Mouse (Mus musculus) stomach, embryonic 15.5 days (tissue): Measurements from ENCODE around the gene Ccr5. TPM values are rescaled to one million over a fixed set of nuclear protein-coding genes. Genes with fewer than 3 reads are reported as not detected.
"Not testable (repeated sequence)": the region's sequence is repeated elsewhere in the genome, so short reads cannot be mapped to it uniquely, and the experiment has no call there.

Experiments
- ATAC-seq: fragments of 200-750 bp; cut with Nextera tagmentation; 2 replicates; pipeline ENCODE4 v1.8.0; 2017; ENCODE audit warnings: low read depth, moderate number of reproducible peaks, moderate TSS enrichment; ENCODE audit not compliant: insufficient read depth, low FRiP score
- H3K27ac ChIP-seq: fragments of 300-500 bp; sonication (generic); 2 replicates; pipeline ENCODE4 v1.5.1; 2015; ENCODE audit warnings: mild to moderate bottlenecking, inconsistent platforms
- H3K27me3 ChIP-seq: fragments of 300-500 bp; sonication (generic); replicated peaks from 2 replicates; pipeline ENCODE4 v1.6.1; 2015; ENCODE audit warnings: inconsistent platforms
- H3K36me3 ChIP-seq: fragments of 300-500 bp; sonication (generic); 2 replicates; pipeline ENCODE4 v1.6.1; 2015; ENCODE audit warnings: inconsistent platforms
- H3K4me1 ChIP-seq: fragments of 300-500 bp; sonication (generic); 2 replicates; pipeline ENCODE4 v1.6.1; 2015; ENCODE audit warnings: inconsistent platforms
- H3K4me2 ChIP-seq: fragments of 300-500 bp; sonication (generic); 2 replicates; pipeline ENCODE4 v1.6.1; 2015; ENCODE audit warnings: mild to moderate bottlenecking, inconsistent platforms
- H3K4me3 ChIP-seq: fragments of 300-500 bp; sonication (generic); replicated peaks from 2 replicates; pipeline ENCODE4 v1.5.1; 2015; ENCODE audit warnings: inconsistent platforms
- H3K9ac ChIP-seq: fragments of 300-500 bp; sonication (generic); 2 replicates; pipeline ENCODE4 v1.6.1; 2015; ENCODE audit warnings: inconsistent platforms
- H3K9me3 ChIP-seq: fragments of 300-500 bp; sonication (generic); 2 replicates; pipeline ENCODE4 v1.6.1; 2016; ENCODE audit warnings: inconsistent platforms
- WGBS: fragments of 180-500 bp; shearing (Covaris S2); methylation state at CpG from one replicate; pipeline ENCODE4 v1.1.7; 2015; 5-methylcytosine and 5-hydroxymethylcytosine counted together
- polyA plus RNA-seq: library from polyadenylated mRNA; unstranded; fragments of >200 nt; fragmentation: Nextera tagmentation; extraction: Ambion mirVana; gene quantifications from 2 replicates; pipeline ENCODE4 v1.2.1, GENCODE M21; 2015

Ccr5 gene
- polyA plus RNA-seq = 1.9 and 2.6 TPM in 2 replicates

- no peaks in the 10 kb centered on the region for H3K36me3 ChIP-seq
- H3K4me3 ChIP-seq = no peak within 1 kb of the TSS
- ATAC-seq = no peak
- H3K27me3 ChIP-seq = no peaks in the 10 kb centered on the region
- no peak within 1 kb of the TSS for H3K9ac ChIP-seq
- no peaks in the 10 kb centered on the region for H3K9me3 ChIP-seq
- no peak within 1 kb of the TSS for H3K27ac ChIP-seq
- H3K4me1 ChIP-seq = no peaks in the 10 kb centered on the region
- H3K4me2 ChIP-seq = no peak within 1 kb of the TSS
- 58% methylated on average over 3 of the region's 3 CpGs for WGBS
Observed at GRCm38 (mm10) chr9:124121387-124122184, at the start of gene Ccr5. Gene Ccr5, plus strand, starts transcription at chr9:124121543.

- Histone ChIP-seq H3K36me3 (no peaks in the 10 kb centered on the region), H3K9me3 (no peaks in the 10 kb centered on the region), H3K4me3 (no peak overlapping the region), H3K27ac (no peak overlapping the region), H3K9ac (no peak overlapping the region), H3K27me3 (no peaks in the 10 kb centered on the region), H3K4me1 (no peaks in the 10 kb centered on the region), H3K4me2 (no peak overlapping the region)
- WGBS = 48% methylated on average over 4 of the region's 4 CpGs
- ATAC-seq = no peak
Observed at GRCm38 (mm10) chr9:124079803-124080202, 41.5 kb upstream of the Ccr5 start.

- H3K27ac ChIP-seq, H3K27me3 ChIP-seq, H3K4me2 ChIP-seq, H3K4me3 ChIP-seq, H3K9ac ChIP-seq, H3K9me3 ChIP-seq, H3K36me3 ChIP-seq, H3K4me1 ChIP-seq, ATAC-seq: not testable (repeated sequence)
- 94% methylated on average over 13 of the region's 13 CpGs for WGBS
Observed at GRCm38 (mm10) chr9:124080471-124080870, 40.9 kb upstream of the Ccr5 start.

DNA sequence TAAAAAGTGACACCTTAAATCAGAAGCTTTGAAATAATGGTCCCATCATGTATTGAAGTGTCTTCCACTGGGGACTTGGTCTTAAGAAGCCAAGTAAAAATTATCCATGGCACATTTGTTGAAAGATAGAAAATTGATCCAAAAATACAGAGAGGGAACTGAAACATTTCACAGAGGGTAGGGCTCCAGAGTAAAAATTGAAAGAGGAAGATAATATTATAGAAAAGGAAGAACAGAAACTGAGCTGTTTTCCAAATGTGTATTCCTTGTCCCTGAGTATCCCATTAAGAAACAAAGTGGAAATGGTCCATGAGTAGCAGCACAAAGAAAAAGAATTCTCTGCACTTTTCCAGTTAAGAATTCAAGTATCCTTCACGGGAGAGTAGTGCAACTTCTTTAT, 30.9 kb upstream of the Ccr5 start:
- H3K36me3 ChIP-seq = no peaks in the 10 kb centered on the region
- H3K9ac ChIP-seq = no peak overlapping the region
- no peak overlapping the region for H3K4me3 ChIP-seq
- no peak overlapping the region for H3K4me2 ChIP-seq
- no peaks in the 10 kb centered on the region for H3K9me3 ChIP-seq
- no peaks in the 10 kb centered on the region for H3K27me3 ChIP-seq
- ATAC-seq = no peak
- WGBS = 81% methylated on average over 1 of the region's 1 CpGs
- H3K4me1 ChIP-seq = no peaks in the 10 kb centered on the region
- H3K27ac ChIP-seq = no peak overlapping the region

DNA sequence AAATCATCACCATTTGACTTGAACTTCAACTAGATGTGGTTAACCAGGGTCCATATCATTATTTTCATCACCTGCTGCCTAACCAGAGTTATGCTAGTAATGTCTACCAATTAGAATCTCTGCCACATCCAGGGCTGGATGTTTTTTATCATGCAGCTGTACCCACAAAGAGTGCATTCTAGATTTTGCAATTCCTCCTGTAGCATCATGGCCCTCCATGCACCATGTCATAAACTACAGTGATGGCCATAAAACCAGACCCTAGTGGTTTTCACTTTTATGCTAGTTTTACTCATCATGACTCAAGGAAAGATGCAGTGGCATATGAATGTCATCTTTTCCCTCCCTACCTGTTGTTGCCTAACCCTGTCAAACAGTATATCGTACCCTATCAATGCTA, 22.2 kb upstream of the Ccr5 start:
- H3K4me3 ChIP-seq = no peak overlapping the region

DNA sequence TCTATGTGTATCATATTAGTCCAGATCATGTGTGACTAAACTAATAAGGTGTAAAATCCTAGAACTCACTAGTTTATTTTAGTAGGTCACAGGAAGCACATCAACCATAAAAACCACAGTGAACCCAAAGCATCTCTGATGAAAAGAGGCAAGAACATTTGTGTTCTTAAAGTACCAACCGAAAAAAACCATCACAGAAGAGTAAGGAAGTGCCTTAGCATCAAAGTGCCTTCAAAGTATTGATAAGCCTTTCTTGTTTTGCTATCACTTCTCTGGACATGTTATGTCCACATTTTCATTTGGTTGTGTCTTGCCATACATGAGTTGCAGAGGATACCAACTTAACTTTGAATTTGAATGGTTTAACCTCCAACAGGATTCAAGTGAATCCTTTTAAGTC, 21.0 kb upstream of the Ccr5 start:
- no peak overlapping the region for H3K9ac ChIP-seq
- no peaks in the 10 kb centered on the region for H3K36me3 ChIP-seq
- no peak overlapping the region for H3K4me2 ChIP-seq
- no peaks in the 10 kb centered on the region for H3K9me3 ChIP-seq
- no peak overlapping the region for H3K27ac ChIP-seq
- 80% methylated on average over 1 of the region's 1 CpGs for WGBS
- no peaks in the 10 kb centered on the region for H3K27me3 ChIP-seq
- H3K4me1 ChIP-seq = no peaks in the 10 kb centered on the region
- H3K4me3 ChIP-seq = no peak overlapping the region
- no peak for ATAC-seq

More for the DNA sequence above, 22.2 kb upstream of the Ccr5 start:
- Histone ChIP-seq H3K27me3 (no peaks in the 10 kb centered on the region), H3K9ac (no peak overlapping the region), H3K36me3 (no peaks in the 10 kb centered on the region), H3K9me3 (no peaks in the 10 kb centered on the region), H3K4me2 (no peak overlapping the region), H3K4me1 (no peaks in the 10 kb centered on the region), H3K27ac (no peak overlapping the region)
- ATAC-seq = no peak
- 81% methylated on average over 1 of the region's 1 CpGs for WGBS

DNA sequence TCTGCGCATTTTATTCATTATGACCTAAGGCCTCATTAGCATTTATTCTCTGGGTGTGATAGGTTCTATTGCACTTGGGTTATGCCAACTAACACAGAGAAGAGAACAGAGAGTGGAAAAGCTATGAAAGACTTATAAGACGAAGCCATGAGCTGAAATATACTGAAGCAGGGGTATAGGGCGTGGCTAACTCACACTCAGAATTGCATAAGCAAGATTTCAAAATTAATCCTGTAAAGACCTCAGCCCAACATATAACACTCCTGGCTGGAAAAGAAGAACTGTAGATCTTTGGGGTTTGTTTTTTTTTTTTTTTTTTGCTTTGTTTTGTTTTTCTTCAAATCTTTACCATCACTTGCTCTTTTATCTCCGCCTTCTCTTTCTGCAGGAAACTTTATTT, 19.6 kb upstream of the Ccr5 start, which contains the start of gene Ccr2:
Ccr2 (plus strand) TSS at position 228 of the 400 bp plus-strand sequence.
- H3K36me3 ChIP-seq = no peaks in the 10 kb centered on the region
- no peak within 1 kb of the TSS for H3K9ac ChIP-seq
- H3K4me1 ChIP-seq = no peaks in the 10 kb centered on the region
- no peaks in the 10 kb centered on the region for H3K27me3 ChIP-seq
- no peak within 1 kb of the TSS for H3K4me3 ChIP-seq
- no peak within 1 kb of the TSS for H3K27ac ChIP-seq
- ATAC-seq = no peak
- H3K4me2 ChIP-seq = no peak within 1 kb of the TSS
- 79% methylated on average over 4 of the region's 4 CpGs for WGBS
- H3K9me3 ChIP-seq = no peaks in the 10 kb centered on the region

- Histone ChIP-seq H3K9me3 (no peaks in the 10 kb centered on the region), H3K4me2 (no peak overlapping the region), H3K4me3 (no peak overlapping the region), H3K4me1 (no peaks in the 10 kb centered on the region), H3K27me3 (no peaks in the 10 kb centered on the region), H3K27ac (no peak overlapping the region), H3K9ac (no peak overlapping the region), H3K36me3 (no peaks in the 10 kb centered on the region)
- WGBS = 38% methylated on average over 1 of the region's 1 CpGs
- no peak for ATAC-seq
Observed at GRCm38 (mm10) chr9:124103199-124103598, 18.1 kb upstream of the Ccr5 start.

DNA sequence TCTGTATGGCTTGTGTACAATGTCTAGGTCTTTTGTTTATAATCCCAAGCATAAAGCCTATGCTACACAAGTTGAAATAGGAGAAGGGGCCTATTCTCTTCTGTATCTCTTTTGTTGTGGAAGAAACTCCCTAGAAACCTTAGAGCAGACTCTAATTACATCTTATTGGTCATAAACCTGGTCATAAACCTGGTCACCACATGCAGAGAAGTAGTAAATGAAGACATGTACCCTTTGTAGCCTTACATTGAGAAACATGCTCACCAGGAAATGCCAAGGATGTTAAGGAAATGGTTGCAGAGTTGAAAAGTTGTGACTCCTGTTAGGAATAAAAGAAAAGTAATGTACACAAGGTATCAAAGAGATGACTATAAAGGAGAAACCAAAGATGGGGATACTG, 16.1 kb upstream of the Ccr5 start:
- Histone ChIP-seq H3K27me3 (no peaks in the 10 kb centered on the region), H3K4me2 (no peak overlapping the region), H3K27ac (no peak overlapping the region), H3K9ac (no peak overlapping the region), H3K4me1 (no peaks in the 10 kb centered on the region), H3K4me3 (no peak overlapping the region), H3K9me3 (no peaks in the 10 kb centered on the region), H3K36me3 (no peaks in the 10 kb centered on the region)
- ATAC-seq = no peak

GRCm38 (mm10) chr9:124107232-124107631, 14.1 kb upstream of the Ccr5 start:
- Histone ChIP-seq H3K4me3 (no peak overlapping the region), H3K27me3 (no peaks in the 10 kb centered on the region), H3K9ac (no peak overlapping the region), H3K27ac (no peak overlapping the region), H3K36me3 (no peaks in the 10 kb centered on the region), H3K4me2 (no peak overlapping the region), H3K9me3 (no peaks in the 10 kb centered on the region), H3K4me1 (no peaks in the 10 kb centered on the region)
- ATAC-seq = no peak

DNA sequence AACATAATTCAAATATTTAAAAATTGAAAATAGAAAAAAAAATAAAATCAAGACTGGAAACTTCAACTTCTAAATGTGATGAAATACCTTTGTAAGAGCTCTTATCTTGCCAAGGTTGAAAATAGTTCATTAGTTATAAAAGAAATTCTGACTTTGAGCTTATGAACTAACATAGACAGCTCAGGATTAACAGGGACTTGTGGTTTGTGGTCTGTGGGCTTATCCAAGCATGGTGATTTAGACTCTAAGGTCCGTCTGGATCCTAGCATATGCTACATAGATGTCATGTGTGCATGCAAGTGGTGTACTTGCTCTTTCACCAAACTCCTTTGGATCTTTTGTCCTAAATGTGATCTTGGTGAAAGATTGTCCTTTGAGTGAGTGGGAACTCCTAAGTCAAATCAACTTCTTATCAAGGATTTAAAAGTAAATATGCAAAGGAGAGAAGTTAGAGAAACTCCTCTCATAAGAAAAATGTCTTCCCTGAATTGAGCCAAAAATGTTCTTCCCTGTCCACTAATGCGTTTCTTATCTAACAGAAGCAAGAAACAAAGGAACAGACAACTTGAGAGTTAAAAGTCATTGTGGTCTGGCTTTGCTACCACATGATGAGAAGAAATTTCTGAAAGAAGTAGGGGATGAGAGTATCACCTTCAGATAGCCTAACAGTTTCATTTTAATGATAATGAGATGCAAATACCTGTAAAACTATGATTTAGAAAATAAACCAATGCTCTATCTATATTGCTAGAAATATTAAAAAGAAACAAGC, 12.8 kb upstream of the Ccr5 start:
- 55% methylated on average over 2 of the region's 2 CpGs for WGBS
- Histone ChIP-seq H3K4me1 (no peaks in the 10 kb centered on the region), H3K4me3 (no peak overlapping the region), H3K27me3 (no peaks in the 10 kb centered on the region), H3K9ac (no peak overlapping the region), H3K9me3 (no peaks in the 10 kb centered on the region), H3K4me2 (no peak overlapping the region), H3K36me3 (no peaks in the 10 kb centered on the region), H3K27ac (no peak overlapping the region)
- ATAC-seq = no peak

GRCm38 (mm10) chr9:124111997-124112396, 9.3 kb upstream of the Ccr5 start:
- no peaks in the 10 kb centered on the region for H3K36me3 ChIP-seq
- 72% methylated on average over 1 of the region's 1 CpGs for WGBS
- ATAC-seq = no peak

More at GRCm38 (mm10) chr9:124111997-124112396, 9.3 kb upstream of the Ccr5 start:
- no peak overlapping the region for H3K4me2 ChIP-seq
- no peaks in the 10 kb centered on the region for H3K9me3 ChIP-seq
- H3K4me3 ChIP-seq = no peak overlapping the region
- H3K27me3 ChIP-seq = no peaks in the 10 kb centered on the region
- no peak overlapping the region for H3K27ac ChIP-seq
- H3K4me1 ChIP-seq = no peaks in the 10 kb centered on the region
- H3K9ac ChIP-seq = no peak overlapping the region
